Mouse (Mus musculus): Measurements from ENCODE around the gene Wnk4.
"Not testable (repeated sequence)": the region's sequence is repeated elsewhere in the genome, so short reads cannot be mapped to it uniquely, and the experiment has no call there.

Gene Wnk4

DNA sequence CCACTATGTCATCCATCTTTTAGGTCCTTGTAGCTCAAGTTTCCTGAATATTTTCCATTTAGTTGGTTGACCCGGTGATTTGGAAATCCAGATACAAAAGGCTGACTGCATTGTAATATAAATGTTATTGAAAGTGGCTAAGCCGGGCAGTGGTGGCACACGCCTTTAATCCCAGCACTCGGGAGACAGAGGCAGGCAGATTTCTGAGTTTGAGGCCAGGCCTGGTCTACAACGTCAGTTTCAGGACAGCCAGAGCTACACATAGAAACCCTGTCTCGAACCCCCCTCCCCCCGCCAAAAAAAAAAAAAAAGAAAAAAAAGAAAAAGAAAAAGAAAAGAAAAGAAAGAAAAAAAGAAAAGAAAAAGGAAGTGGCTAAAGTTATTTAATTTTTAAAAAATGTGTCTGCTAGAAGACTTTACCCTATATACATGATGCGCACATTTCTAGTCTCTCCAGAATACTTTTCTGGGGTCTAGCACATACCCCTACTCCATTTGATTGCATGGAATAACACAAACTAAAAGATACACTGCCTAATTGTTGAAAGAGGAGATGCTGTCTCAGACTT lies 54.8 kb downstream of the Wnk4 start:
- peak; percentile 40 for DNase-seq (ENCODE audit: low read depth, low spot score)

DNA sequence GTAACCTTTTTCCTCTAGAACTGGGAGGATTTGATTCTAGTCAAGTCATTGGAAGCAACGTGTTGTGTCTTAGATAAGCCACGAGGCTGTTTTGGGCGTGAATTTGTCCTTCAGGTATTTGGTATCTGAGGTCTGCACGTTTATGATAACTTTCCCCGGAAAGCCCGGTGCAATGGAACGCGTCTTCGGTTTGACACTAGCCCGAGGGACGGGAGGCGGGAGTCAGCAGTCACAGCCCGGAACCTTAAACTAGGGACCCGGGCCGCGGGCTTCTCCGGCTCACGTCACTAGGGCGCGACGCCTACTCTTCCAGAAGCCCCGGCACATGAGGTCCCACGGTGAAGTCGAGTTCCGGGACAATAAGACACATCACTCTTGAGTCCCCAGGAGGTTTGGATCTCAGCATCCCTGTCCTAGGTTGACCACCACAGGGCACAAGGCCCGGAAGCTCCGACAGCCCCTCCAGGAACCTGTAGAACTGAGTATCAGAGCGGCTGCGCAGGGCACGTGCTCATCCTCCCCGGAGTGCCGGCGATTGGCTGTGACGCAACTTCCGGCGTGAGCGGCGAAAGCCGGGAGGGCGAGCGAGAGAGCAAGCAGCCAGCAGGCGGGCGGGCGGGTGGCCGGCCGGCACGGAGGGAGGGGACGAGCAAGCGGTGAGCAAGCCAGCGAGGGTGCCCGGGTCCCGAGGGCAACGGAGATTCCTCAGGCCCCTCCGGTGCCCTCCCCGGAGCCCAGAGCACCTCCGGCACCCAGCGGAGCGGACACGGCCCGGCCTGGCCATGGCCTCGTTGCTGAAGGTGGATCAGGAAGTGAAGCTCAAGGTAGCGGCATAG lies 55.5 kb downstream of the Wnk4 start, which contains the start of gene Psme3:
Psme3 (plus strand) TSS at position 549 of the 836 bp plus-strand sequence.
- DNase-seq (ENCODE audit: low read depth, low spot score), result peak; percentile 98

DNA sequence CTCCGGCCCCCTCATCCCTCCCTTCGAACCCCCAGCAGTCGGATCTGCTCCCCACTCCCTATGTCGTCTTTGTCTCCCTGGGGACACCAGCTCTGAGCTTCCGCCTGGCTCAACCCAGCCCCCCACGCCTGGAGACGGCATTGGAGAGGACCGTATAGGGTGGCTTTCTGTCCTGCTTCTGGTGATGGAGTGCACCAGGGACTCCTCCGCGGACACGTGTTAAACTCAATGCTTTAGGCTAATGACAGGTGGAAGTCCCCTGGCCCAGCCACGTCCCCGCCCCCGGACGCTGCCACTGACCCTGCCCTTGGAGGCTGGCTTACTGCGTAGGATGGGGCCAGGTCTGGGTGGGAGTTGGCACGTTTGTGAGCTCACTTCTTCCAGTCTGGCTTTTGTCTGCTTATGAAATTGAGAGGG lies 56.1 kb downstream of the Wnk4 start:
- DNase-seq (ENCODE audit: low read depth, low spot score), result no peak

DNA sequence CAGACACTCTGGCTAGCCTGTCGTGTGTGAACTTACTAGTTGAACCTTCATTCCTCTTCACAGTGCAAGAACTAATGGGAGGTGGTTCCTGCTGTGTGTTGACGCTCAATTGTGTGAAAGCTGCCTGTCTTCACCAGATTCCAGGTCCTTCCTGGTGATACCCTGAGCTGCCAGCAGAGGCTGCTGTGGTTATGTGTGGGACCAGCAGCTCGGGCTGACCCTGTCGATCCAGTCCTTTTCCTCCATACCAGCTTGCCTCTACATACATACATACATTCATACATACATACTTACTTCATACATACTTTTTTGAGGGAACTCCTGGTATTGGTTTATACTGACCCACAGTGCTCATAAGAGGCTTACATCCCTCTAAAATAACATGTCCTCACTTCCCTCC lies 63.2 kb downstream of the Wnk4 start:
- DNase-seq (ENCODE audit: low read depth, low spot score), result peak; percentile 39

DNA sequence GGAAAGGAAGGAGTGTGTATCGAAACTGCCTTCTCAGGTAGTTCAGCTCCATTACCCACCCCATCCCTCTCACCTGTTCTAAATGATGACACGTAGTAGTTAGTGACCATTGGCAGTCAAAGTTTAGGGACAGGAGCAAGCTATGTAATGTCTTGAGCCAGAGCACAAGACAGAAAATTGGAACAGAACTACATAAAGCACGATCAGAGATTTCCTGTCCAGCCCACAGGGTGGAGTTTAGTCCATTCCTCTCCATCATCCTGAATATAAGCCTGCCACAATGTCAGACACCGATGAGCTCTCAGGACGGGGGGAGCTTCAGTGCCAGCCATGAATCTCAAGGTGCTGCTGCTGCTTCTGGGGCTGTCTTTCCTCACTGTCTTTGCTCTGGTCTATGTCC lies 64.4 kb downstream of the Wnk4 start, which contains the start of gene Aoc2:
Aoc2 (plus strand) TSS at position 301 of the 400 bp plus-strand sequence.
- no peak for DNase-seq (ENCODE audit: low read depth, low spot score)

DNA sequence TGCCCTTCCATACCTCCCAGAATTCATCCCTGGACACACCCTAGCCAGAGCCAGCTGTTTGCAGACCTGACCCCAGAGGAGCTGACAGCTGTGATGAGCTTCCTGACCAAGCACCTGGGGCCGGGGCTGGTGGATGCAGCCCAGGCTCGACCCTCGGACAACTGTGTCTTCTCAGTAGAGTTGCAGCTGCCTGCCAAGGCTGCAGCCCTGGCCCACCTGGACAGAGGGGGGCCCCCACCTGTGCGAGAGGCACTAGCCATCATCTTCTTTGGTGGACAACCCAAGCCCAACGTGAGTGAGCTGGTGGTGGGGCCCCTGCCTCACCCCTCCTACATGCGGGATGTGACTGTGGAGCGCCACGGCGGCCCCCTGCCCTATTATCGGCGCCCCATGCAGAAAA lies 64.8 kb downstream of the Wnk4 start:
- not testable (repeated sequence) for DNase-seq (ENCODE audit: low read depth, low spot score)

DNA sequence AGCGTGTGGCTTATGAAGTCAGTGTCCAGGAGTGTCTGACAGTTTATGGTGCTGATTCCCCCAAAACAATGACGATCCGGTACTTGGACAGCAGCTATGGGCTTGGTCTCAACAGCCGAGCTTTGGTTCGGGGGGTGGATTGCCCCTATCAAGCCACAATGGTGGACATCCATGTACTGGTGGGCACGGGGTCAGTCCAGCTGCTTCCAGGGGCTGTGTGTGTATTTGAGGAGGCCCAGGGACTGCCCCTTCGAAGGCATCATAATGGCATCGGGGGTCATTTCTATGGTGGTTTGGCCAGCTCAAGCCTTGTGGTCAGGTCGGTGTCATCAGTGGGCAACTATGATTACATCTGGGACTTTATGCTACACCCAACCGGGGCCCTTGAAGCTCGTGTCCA lies 65.8 kb downstream of the Wnk4 start:
- no peak for DNase-seq (ENCODE audit: low read depth, low spot score)
